Mouse (Mus musculus): ENCODE measurements around the gene Sort1.

DNA sequence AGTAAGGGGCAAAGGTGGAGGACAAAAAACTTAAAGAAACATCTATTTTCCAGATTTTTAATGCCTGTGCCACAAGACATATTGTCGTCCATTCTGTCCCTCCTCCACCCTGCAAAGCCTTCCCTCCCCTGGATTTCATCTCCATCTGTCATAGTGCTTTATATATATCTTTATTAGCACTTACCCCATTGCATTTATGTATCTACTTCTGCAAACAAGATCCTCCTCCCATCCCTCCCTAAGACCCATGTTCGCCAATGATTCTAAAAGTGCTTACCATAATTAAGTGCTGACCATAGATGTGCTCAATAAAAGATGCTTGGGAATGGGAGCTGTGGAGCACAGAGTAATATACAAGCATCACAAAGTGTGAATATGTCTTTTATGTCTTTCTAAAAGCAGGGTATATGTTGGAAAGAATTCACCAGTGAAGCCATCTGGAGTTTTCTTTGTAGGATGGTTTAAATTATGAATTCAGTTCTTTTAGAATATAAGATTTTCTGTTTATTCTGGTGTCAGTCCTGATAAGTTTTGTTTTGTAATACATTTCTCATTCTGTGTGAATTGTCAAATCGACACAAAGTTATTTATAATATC is 42.5 kb upstream of the Sort1 start:
- TF ChIP-seq SRF (IDR thresholded peaks at IDR 0.05; ENCODE audit: control insufficient read depth, insufficient read length, low read depth) = no peak
- no peak for TF ChIP-seq CEBPB (IDR thresholded peaks at IDR 0.05; ENCODE audit: insufficient read depth, poor library complexity, severe bottlenecking)
- no peak for TF ChIP-seq POLR2A (IDR thresholded peaks at IDR 0.05; ENCODE audit: insufficient read length, low read depth)
- no peak for TF ChIP-seq TCF12 (IDR thresholded peaks at IDR 0.05; ENCODE audit: insufficient read depth, poor library complexity, severe bottlenecking)
- no peak for TF ChIP-seq MAX (IDR thresholded peaks at IDR 0.05; ENCODE audit: low read depth)
- no peak for TF ChIP-seq MYOG (IDR thresholded peaks at IDR 0.05; ENCODE audit: control insufficient read depth in 1 of 3, insufficient read depth in 1 of 3, insufficient read length in 2 of 3, low read depth in 2 of 3)
- no peak for TF ChIP-seq E2F4 (IDR thresholded peaks at IDR 0.05; ENCODE audit: insufficient read depth)
- no peak for TF ChIP-seq TCF3 (IDR thresholded peaks at IDR 0.05; ENCODE audit: insufficient read length, low read depth)
- no peak for TF ChIP-seq USF1 (IDR thresholded peaks at IDR 0.05; ENCODE audit: low read depth)

Measured in myocyte (in vitro differentiated cells).